7 mouse cellular contexts compared by ENCODE assay signal in the genomic region with DNA sequence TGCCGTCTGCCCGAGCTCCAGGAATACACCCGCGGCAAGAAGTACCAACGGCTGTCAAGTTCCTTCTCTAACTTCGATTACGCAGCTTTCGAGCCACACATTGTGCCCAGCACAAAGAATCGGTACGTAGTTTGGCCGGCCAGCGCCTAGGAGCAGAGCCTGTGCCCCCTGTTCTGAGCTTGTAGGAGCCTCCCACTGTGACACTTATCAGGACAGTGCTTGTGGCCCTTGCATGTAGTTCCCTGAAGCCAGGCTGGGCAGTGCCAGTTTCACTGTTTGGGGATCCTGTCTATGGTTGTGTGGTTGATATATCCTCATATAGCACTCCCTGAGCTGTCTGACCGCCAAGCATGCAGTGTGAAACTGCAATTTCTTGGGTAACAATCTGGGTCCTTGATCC. TPM values are rescaled to one million over a fixed set of nuclear protein-coding genes. Genes with fewer than 3 reads are reported as not detected.
DNase-seq lines count a peak whose midpoint lies in the region; ATAC-seq and TF ChIP-seq lines count a peak whose summit lies in the region.

No protein-coding gene starts in this region.

- WGBS in forebrain, embryonic 13.5 days, result 3% methylated on average over 13 of the region's 13 CpGs
- WGBS in liver, embryonic 13.5 days (ENCODE audit: insufficient replicate concordance), result 2% methylated on average over 13 of the region's 13 CpGs
- 2% methylated on average over 13 of the region's 13 CpGs for WGBS in stomach, embryonic 16.5 days

- no peak for TF ChIP-seq CTCF in testis, adult 2 months (IDR thresholded peaks at IDR 0.05; ENCODE audit: control insufficient read depth, insufficient read depth, insufficient replicate concordance, low read depth, low read length)

- H3K36me3 ChIP-seq in testis, adult 2 months (ENCODE audit: control insufficient read depth, insufficient read depth, low read length), result no peaks in the 10 kb centered on the region; the same call in none of the 2 replicates
- H3K36me3 ChIP-seq in forebrain, embryonic 13.5 days (ENCODE audit: poor library complexity, severe bottlenecking), result peaks cover 75% of the 10 kb centered on the region
- peaks cover 77% of the 10 kb centered on the region for H3K36me3 ChIP-seq in liver, embryonic 13.5 days
- peaks cover 46% of the 10 kb centered on the region for H3K36me3 ChIP-seq in stomach, embryonic 16.5 days (ENCODE audit: control insufficient read depth, insufficient read depth, low read length)

- H3K27ac ChIP-seq in testis, adult 2 months (ENCODE audit: control insufficient read depth, insufficient read depth, low read depth, low read length), result peak overlapping the region; percentile 71
- peak overlapping the region; percentile 70 for H3K27ac ChIP-seq in forebrain, embryonic 13.5 days
- H3K27ac ChIP-seq in liver, embryonic 13.5 days, result peak overlapping the region; percentile 90
- H3K27ac ChIP-seq in stomach, embryonic 16.5 days (ENCODE audit: low read length), result peak overlapping the region; percentile 74

- no peak for DNase-seq in testis, postnatal 14 days (ENCODE audit: low spot score)
- DNase-seq in liver, embryonic 13.5 days, result no peak
- DNase-seq in gastrocnemius, adult 18-20 months (ENCODE audit: low spot score), result no peak
- DNase-seq in thymus, postnatal 36 days, result no peak

- ATAC-seq in forebrain, embryonic 13.5 days, result peak; percentile 11; the same call in 1 of the 2 replicates
- peak; percentile 42; the same call in 1 of the 2 replicates for ATAC-seq in liver, embryonic 13.5 days (ENCODE audit: low read depth)
- no peak for ATAC-seq in stomach, embryonic 16.5 days (ENCODE audit: insufficient read depth, low FRiP score)

- H3K9me3 ChIP-seq in forebrain, embryonic 13.5 days (replicated peaks), result no peaks in the 10 kb centered on the region
- no peaks in the 10 kb centered on the region for H3K9me3 ChIP-seq in liver, embryonic 13.5 days (replicated peaks)
- H3K9me3 ChIP-seq in stomach, embryonic 16.5 days (replicated peaks; ENCODE audit: control insufficient read depth, low read length), result no peaks in the 10 kb centered on the region

- H3K9ac ChIP-seq in forebrain, embryonic 13.5 days, result peak overlapping the region; percentile 84
- peak overlapping the region; percentile 89 for H3K9ac ChIP-seq in liver, embryonic 13.5 days
- H3K9ac ChIP-seq in stomach, embryonic 16.5 days (ENCODE audit: low read length), result peak overlapping the region; percentile 78

- no peak for TF ChIP-seq POLR2A in testis, adult 2 months (IDR thresholded peaks at IDR 0.05; ENCODE audit: control insufficient read depth, low read depth, low read length)

- H3K4me2 ChIP-seq in forebrain, embryonic 13.5 days, result peak overlapping the region; percentile 96
- H3K4me2 ChIP-seq in liver, embryonic 13.5 days, result peak overlapping the region; percentile 97
- H3K4me2 ChIP-seq in stomach, embryonic 16.5 days (ENCODE audit: low read depth, low read length), result peak overlapping the region; percentile 88

- H3K4me1 ChIP-seq in testis, adult 2 months (ENCODE audit: control insufficient read depth, insufficient read depth, low read length), result peaks cover 10% of the 10 kb centered on the region
- H3K4me1 ChIP-seq in forebrain, embryonic 13.5 days, result peaks cover 47% of the 10 kb centered on the region
- H3K4me1 ChIP-seq in liver, embryonic 13.5 days (replicated peaks), result peaks cover 70% of the 10 kb centered on the region
- H3K4me1 ChIP-seq in stomach, embryonic 16.5 days (ENCODE audit: control insufficient read depth, insufficient read depth, low read length), result peaks cover 25% of the 10 kb centered on the region

- no peaks in the 10 kb centered on the region for H3K27me3 ChIP-seq in testis, adult 2 months (ENCODE audit: control insufficient read depth, insufficient read depth, low read length)
- no peaks in the 10 kb centered on the region for H3K27me3 ChIP-seq in forebrain, embryonic 13.5 days
- no peaks in the 10 kb centered on the region for H3K27me3 ChIP-seq in liver, embryonic 13.5 days
- H3K27me3 ChIP-seq in stomach, embryonic 16.5 days (ENCODE audit: control insufficient read depth, insufficient read depth, low read length), result no peaks in the 10 kb centered on the region

- peak overlapping the region; percentile 95 for H3K4me3 ChIP-seq in testis, adult 2 months (ENCODE audit: control insufficient read depth, low read depth, low read length)
- H3K4me3 ChIP-seq in forebrain, embryonic 13.5 days, result peak overlapping the region; percentile 73
- peak overlapping the region; percentile 84 for H3K4me3 ChIP-seq in liver, embryonic 13.5 days (replicated peaks)
- H3K4me3 ChIP-seq in stomach, embryonic 16.5 days (replicated peaks; ENCODE audit: low read length), result peak overlapping the region; percentile 70

RNA-seq across cellular contexts. Expression of a gene that starts 0.4 kb away (rescaled TPM):
- 23.2 and 26.3 TPM in 2 replicates for polyA plus RNA-seq in testis, adult 2 months (2012; rRNA removed)
- polyA plus RNA-seq in forebrain, embryonic 13.5 days (2015; fragmentation: Nextera tagmentation; extraction: Ambion mirVana), result 61.0 and 64.8 TPM in 2 replicates
- 39.7 and 43.6 TPM in 2 replicates for polyA plus RNA-seq in liver, embryonic 13.5 days (2015; fragmentation: Nextera tagmentation; extraction: Ambion mirVana)
- 59.9 and 61.8 TPM in 2 replicates for polyA plus RNA-seq in stomach, embryonic 16.5 days (2015; fragmentation: Nextera tagmentation; extraction: Ambion mirVana)
- 10 to 100 TPM; 41.4 to 43.1 TPM for total RNA-seq in gastrocnemius, adult 18-20 months (2021)

RNA-seq across cellular contexts. Expression of a gene that starts 0.6 kb away (rescaled TPM):
- polyA plus RNA-seq in testis, adult 2 months (2012; rRNA removed), result 9.0 and 9.9 TPM in 2 replicates
- 53.5 and 60.7 TPM in 2 replicates for polyA plus RNA-seq in forebrain, embryonic 13.5 days (2015; fragmentation: Nextera tagmentation; extraction: Ambion mirVana)
- 36.6 and 41.6 TPM in 2 replicates for polyA plus RNA-seq in liver, embryonic 13.5 days (2015; fragmentation: Nextera tagmentation; extraction: Ambion mirVana)
- polyA plus RNA-seq in stomach, embryonic 16.5 days (2015; fragmentation: Nextera tagmentation; extraction: Ambion mirVana), result 39.9 and 40.7 TPM in 2 replicates
- 10 to 100 TPM; 11.5 to 12.5 TPM for total RNA-seq in gastrocnemius, adult 18-20 months (2021)

RNA-seq across cellular contexts. Expression of a gene that starts 6.2 kb away (rescaled TPM):
- polyA plus RNA-seq in testis, adult 2 months (2012; rRNA removed), result 229 and 302 TPM in 2 replicates
- 620 and 639 TPM in 2 replicates for polyA plus RNA-seq in forebrain, embryonic 13.5 days (2015; fragmentation: Nextera tagmentation; extraction: Ambion mirVana)
- polyA plus RNA-seq in liver, embryonic 13.5 days (2015; fragmentation: Nextera tagmentation; extraction: Ambion mirVana), result 557 and 577 TPM in 2 replicates
- 458 and 551 TPM in 2 replicates for polyA plus RNA-seq in stomach, embryonic 16.5 days (2015; fragmentation: Nextera tagmentation; extraction: Ambion mirVana)
- total RNA-seq in gastrocnemius, adult 18-20 months (2021), result 100 to 1,000 TPM; 278 to 285 TPM

RNA-seq across cellular contexts. Expression of a gene that starts 6.3 kb away (rescaled TPM):
- polyA plus RNA-seq in testis, adult 2 months (2012; rRNA removed), result 30.3 and 34.4 TPM in 2 replicates
- 168 and 187 TPM in 2 replicates for polyA plus RNA-seq in forebrain, embryonic 13.5 days (2015; fragmentation: Nextera tagmentation; extraction: Ambion mirVana)
- polyA plus RNA-seq in liver, embryonic 13.5 days (2015; fragmentation: Nextera tagmentation; extraction: Ambion mirVana), result 24.6 and 25.9 TPM in 2 replicates
- 43.0 and 46.6 TPM in 2 replicates for polyA plus RNA-seq in stomach, embryonic 16.5 days (2015; fragmentation: Nextera tagmentation; extraction: Ambion mirVana)
- 10 to 100 TPM; 16.7 to 17.4 TPM for total RNA-seq in gastrocnemius, adult 18-20 months (2021)

RNA-seq across cellular contexts. Expression of a gene that starts 14.1 kb away (rescaled TPM):
- 4.5 and 5.8 TPM in 2 replicates for polyA plus RNA-seq in testis, adult 2 months (2012; rRNA removed)
- polyA plus RNA-seq in forebrain, embryonic 13.5 days (2015; fragmentation: Nextera tagmentation; extraction: Ambion mirVana), result 25.0 and 29.6 TPM in 2 replicates
- 14.8 and 17.8 TPM in 2 replicates for polyA plus RNA-seq in liver, embryonic 13.5 days (2015; fragmentation: Nextera tagmentation; extraction: Ambion mirVana)
- 24.6 and 25.1 TPM in 2 replicates for polyA plus RNA-seq in stomach, embryonic 16.5 days (2015; fragmentation: Nextera tagmentation; extraction: Ambion mirVana)
- total RNA-seq in gastrocnemius, adult 18-20 months (2021), result 10 to 100 TPM; 11.6 to 12.1 TPM
